In the genomic region with DNA sequence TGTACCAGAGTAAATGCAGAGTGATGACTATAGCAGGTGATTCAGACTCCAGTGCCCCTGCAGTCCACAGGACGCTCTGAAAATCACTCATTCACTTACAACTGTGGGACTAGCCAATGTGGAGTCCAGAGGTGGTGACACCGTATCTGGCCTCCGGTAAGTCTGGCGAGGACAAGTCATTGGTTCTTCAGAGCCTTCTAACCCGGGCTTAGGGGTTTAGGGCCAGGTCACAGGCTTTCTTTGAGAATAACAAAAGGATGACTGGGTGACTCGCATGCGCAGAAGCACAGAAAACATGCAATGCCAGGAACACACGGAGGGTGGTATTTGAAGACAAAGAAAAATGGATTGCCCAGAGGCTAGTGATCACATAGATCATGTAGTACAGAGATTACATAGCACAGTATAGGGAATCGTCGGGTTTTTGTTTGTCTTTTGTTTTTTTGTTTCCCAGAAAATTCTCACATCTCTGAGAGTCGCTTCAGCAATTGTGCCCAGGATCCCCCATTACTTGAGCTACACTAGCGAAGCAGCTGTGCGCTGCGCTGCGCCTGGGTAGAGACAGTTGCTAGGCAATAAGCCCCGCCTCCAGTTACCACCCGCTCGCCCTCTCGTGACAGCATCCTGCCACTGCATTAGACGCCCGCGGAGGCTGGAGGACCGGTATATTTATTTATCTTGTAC, we compare ENCODE assay signal across 8 mouse cellular contexts. TPM values are rescaled to one million over a fixed set of nuclear protein-coding genes. Genes with fewer than 3 reads are reported as not detected.
DNase-seq lines count a peak whose midpoint lies in the region; ATAC-seq lines count a peak whose summit lies in the region.

No protein-coding gene starts in this region.

- peak; percentile 22; the same call in 1 of the 2 replicates for ATAC-seq in embryonic facial prominence, embryonic 13.5 days (ENCODE audit: insufficient number of reproducible peaks, insufficient read depth, low FRiP score, low TSS enrichment, low read depth)
- peak; percentile 90 for ATAC-seq in kidney, embryonic 14.5 days (ENCODE audit: low FRiP score, low TSS enrichment)
- peak; percentile 83 for ATAC-seq in limb, embryonic 13.5 days (ENCODE audit: low FRiP score, low read depth)

- 19% methylated on average over 23 of the region's 23 CpGs for WGBS in embryonic facial prominence, embryonic 13.5 days
- WGBS in kidney, embryonic 14.5 days: 19% methylated on average over 23 of the region's 23 CpGs
- WGBS in limb, embryonic 13.5 days: 21% methylated on average over 23 of the region's 23 CpGs

- H3K4me2 ChIP-seq in embryonic facial prominence, embryonic 13.5 days: peak overlapping the region; percentile 40
- H3K4me2 ChIP-seq in kidney, embryonic 14.5 days (replicated peaks; ENCODE audit: low read depth, low read length): no peak overlapping the region
- H3K4me2 ChIP-seq in limb, embryonic 13.5 days (replicated peaks): peak overlapping the region; percentile 43

- no peak overlapping the region for H3K9ac ChIP-seq in embryonic facial prominence, embryonic 13.5 days
- H3K9ac ChIP-seq in kidney, embryonic 14.5 days (ENCODE audit: low read depth, low read length): no peak overlapping the region
- no peak overlapping the region for H3K9ac ChIP-seq in limb, embryonic 13.5 days

- no peak overlapping the region for H3K4me3 ChIP-seq in embryonic facial prominence, embryonic 13.5 days
- no peak overlapping the region for H3K4me3 ChIP-seq in kidney, embryonic 14.5 days (ENCODE audit: low read length)
- no peak overlapping the region for H3K4me3 ChIP-seq in limb, embryonic 13.5 days

- no peak overlapping the region for H3K27ac ChIP-seq in embryonic facial prominence, embryonic 13.5 days
- H3K27ac ChIP-seq in kidney, embryonic 14.5 days (ENCODE audit: low read depth, low read length): no peak overlapping the region
- no peak overlapping the region for H3K27ac ChIP-seq in limb, embryonic 13.5 days

- peaks cover 15% of the 10 kb centered on the region for H3K27me3 ChIP-seq in embryonic facial prominence, embryonic 13.5 days
- H3K27me3 ChIP-seq in kidney, embryonic 14.5 days (ENCODE audit: control insufficient read depth, insufficient read depth, low read length): 0 out of 2 replicates have a peak, but pooled peaks cover 7% of the 10 kb centered on the region
- H3K27me3 ChIP-seq in limb, embryonic 13.5 days: peaks cover 19% of the 10 kb centered on the region

- no peaks in the 10 kb centered on the region for H3K9me3 ChIP-seq in embryonic facial prominence, embryonic 13.5 days
- H3K9me3 ChIP-seq in kidney, embryonic 14.5 days (ENCODE audit: control insufficient read depth, low read length): no peaks in the 10 kb centered on the region
- no peaks in the 10 kb centered on the region for H3K9me3 ChIP-seq in limb, embryonic 13.5 days

- peaks cover 30% of the 10 kb centered on the region for H3K4me1 ChIP-seq in embryonic facial prominence, embryonic 13.5 days
- H3K4me1 ChIP-seq in kidney, embryonic 14.5 days (ENCODE audit: control insufficient read depth, insufficient read depth, low read length): no peaks in the 10 kb centered on the region
- peaks cover 32% of the 10 kb centered on the region for H3K4me1 ChIP-seq in limb, embryonic 13.5 days

- DNase-seq in urinary bladder, adult 18-20 months (ENCODE audit: low spot score in 2 of 2): peak; percentile 37 to 55
- no peak for DNase-seq in urinary bladder, postnatal 10 days (ENCODE audit: low spot score)
- DNase-seq in heart, adult 9 months (ENCODE audit: low spot score in 2 of 2): peak; percentile 21 to 29
- peak; percentile 45 to 71 for DNase-seq in monocyte, adult 2 months (ENCODE audit: low read depth in 1 of 2, low spot score in 2 of 2)
- DNase-seq in spleen, postnatal 14 days (ENCODE audit: low spot score in 2 of 2): peak; percentile 58 to 71

- H3K36me3 ChIP-seq in embryonic facial prominence, embryonic 13.5 days: no peaks in the 10 kb centered on the region
- no peaks in the 10 kb centered on the region for H3K36me3 ChIP-seq in kidney, embryonic 14.5 days (ENCODE audit: control insufficient read depth, insufficient read depth, low read length)
- no peaks in the 10 kb centered on the region for H3K36me3 ChIP-seq in limb, embryonic 13.5 days

RNA-seq across cellular contexts. Expression of gene Dmrtb1, which starts 10.2 kb away (rescaled TPM):
- 0.37 and 1.0 TPM in 2 replicates for polyA plus RNA-seq in embryonic facial prominence, embryonic 13.5 days (2015; fragmentation: Nextera tagmentation; extraction: Ambion mirVana)
- polyA plus RNA-seq in kidney, embryonic 14.5 days (2014; fragmentation: Nextera tagmentation; extraction: Ambion mirVana): not detected in 2 replicates
- 0.14 and 0.32 TPM in 2 replicates for polyA plus RNA-seq in limb, embryonic 13.5 days (2015; fragmentation: Nextera tagmentation; extraction: Ambion mirVana)

Comparison
In these comparisons a context has a peak if more than half of its experiments do, and no peak if none do; other contexts are left out.
1. ATAC-seq: peak in every context shown above with its lines; median percentile 90 in kidney, embryonic 14.5 days; 83 in limb, embryonic 13.5 days; 22 in embryonic facial prominence, embryonic 13.5 days.